Mouse (Mus musculus) thymus, adult 2 months (tissue): ENCODE data around the gene Ctbp1. TPM values are rescaled to one million over a fixed set of nuclear protein-coding genes. Genes with fewer than 3 reads are reported as not detected.
A peak's percentile ranks its signal among the peaks of the same experiment; 100 is the strongest.

Experiments used
- DNase-seq: peaks from one replicate; pipeline ENCODE4 v3.0.0; 2021
- H3K27ac ChIP-seq: fragments of 200-500 bp; 2 replicates; pipeline ENCODE4 v1.5.1; 2012; ENCODE audit warnings: low read length, control low read depth; ENCODE audit not compliant: control insufficient read depth, insufficient read depth
- H3K27me3 ChIP-seq: fragments of 200-500 bp; 2 replicates; pipeline ENCODE4 v1.6.1; 2012; ENCODE audit warnings: mild to moderate bottlenecking, low read length, moderate library complexity, mixed read lengths; ENCODE audit not compliant: control insufficient read depth, insufficient read depth
- H3K36me3 ChIP-seq: fragments of 200-500 bp; 2 replicates; pipeline ENCODE4 v1.6.1; 2012; ENCODE audit warnings: mild to moderate bottlenecking, low read length, moderate library complexity; ENCODE audit not compliant: control insufficient read depth, insufficient read depth
- H3K4me1 ChIP-seq: fragments of 200-500 bp; replicated peaks from 2 replicates; pipeline ENCODE4 v1.6.1; 2012; ENCODE audit warnings: low read length; ENCODE audit not compliant: control insufficient read depth, insufficient read depth
- H3K4me3 ChIP-seq: fragments of 200-500 bp; 2 replicates; pipeline ENCODE4 v1.5.1; 2012; ENCODE audit warnings: mild to moderate bottlenecking, low read length, control low read depth, moderate library complexity; ENCODE audit not compliant: control insufficient read depth, insufficient read depth
- CTCF ChIP-seq: fragments of 200-500 bp; IDR thresholded peaks from 2 replicates; pipeline ENCODE4 v1.5.1; 2012; ENCODE audit warnings: mild to moderate bottlenecking, control low read depth, low read length, moderate library complexity, borderline replicate concordance; ENCODE audit not compliant: control insufficient read depth, poor library complexity, insufficient read depth; ENCODE audit errors: extremely low read depth
- POLR2A ChIP-seq: fragments of 200-500 bp; IDR thresholded peaks from 2 replicates; pipeline ENCODE4 v1.6.1; 2012; ENCODE audit warnings: mild to moderate bottlenecking, low read length, control low read depth, moderate library complexity; ENCODE audit not compliant: control insufficient read depth, poor library complexity, insufficient read depth; ENCODE audit errors: extremely low read depth
- WGBS: fragments of 180-500 bp; shearing (Covaris S2); methylation state at CpG from one replicate; pipeline ENCODE4 v1.1.7; 2018; 5-methylcytosine and 5-hydroxymethylcytosine counted together
- polyA plus RNA-seq: library from polyadenylated mRNA; depleted of rRNA; stranded (reverse); fragments of >200 nt; gene quantifications from 2 replicates; pipeline ENCODE4 v1.2.3, GENCODE M21; 2012; rRNA removed

Ctbp1 gene
- polyA plus RNA-seq, 1 experiment: 568 TPM

DNA sequence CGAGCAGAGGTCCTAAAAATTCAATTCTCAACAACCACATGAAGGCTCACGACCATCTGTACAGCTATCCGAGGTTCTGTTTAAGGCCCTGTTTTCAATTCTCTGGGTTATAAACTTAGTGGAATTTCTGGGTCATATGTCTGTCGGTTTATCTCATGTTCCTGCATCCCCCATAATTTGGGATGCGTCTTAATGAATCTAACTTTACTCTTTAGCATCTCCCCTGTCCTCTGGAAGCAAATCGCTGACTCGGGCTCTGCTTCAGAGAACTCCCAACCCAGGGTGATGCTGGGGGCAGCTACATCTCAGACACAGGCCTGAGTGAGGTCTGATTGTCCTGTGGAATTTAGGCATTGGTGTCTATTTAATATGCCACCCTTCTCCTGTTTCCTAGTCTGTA lies 70.5 kb downstream of the Ctbp1 start:
- Histone ChIP-seq H3K4me1 (no peaks in the 10 kb centered on the region), H3K4me3 (no peak overlapping the region), H3K27ac (no peak overlapping the region), H3K27me3 (no peaks in the 10 kb centered on the region), H3K36me3 (no peaks in the 10 kb centered on the region)
- WGBS: 80% methylated on average over 7 of the region's 7 CpGs
- DNase-seq: no peak
- no peak for TF ChIP-seq CTCF
- no peak for TF ChIP-seq POLR2A

DNA sequence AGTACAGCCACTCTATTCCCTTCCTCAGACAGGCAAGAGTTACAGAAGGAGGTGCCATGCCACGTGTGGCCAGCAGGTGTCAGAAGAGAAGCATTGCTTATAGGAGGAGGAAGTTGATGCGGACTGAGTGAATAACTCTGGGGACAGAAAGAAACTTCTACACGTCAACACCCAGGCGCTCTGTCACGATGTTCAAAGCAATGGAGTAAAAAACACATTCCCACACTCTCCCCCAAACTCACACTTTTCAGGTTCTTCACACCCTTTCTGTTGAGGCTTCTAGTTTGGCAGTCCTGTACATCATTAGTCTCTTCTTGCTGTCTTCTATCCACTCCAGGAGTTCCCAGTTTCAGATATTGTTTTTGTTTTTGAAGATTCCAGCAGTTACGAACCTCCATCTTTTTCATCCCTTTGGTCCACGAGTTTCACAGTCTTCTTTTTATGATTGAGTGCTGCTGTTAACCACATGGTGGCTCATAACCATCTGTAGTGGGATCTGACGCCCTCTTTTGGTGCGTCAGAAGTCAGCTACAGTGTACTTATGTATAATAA lies 71.0 kb downstream of the Ctbp1 start:
- peak; percentile 77 for DNase-seq
- no peaks in the 10 kb centered on the region for H3K36me3 ChIP-seq
- H3K27ac ChIP-seq: no peak overlapping the region
- TF ChIP-seq POLR2A (no peak), CTCF (no peak)
- no peaks in the 10 kb centered on the region for H3K4me1 ChIP-seq
- no peak overlapping the region for H3K4me3 ChIP-seq
- H3K27me3 ChIP-seq: no peaks in the 10 kb centered on the region
- WGBS: 7% methylated on average over 9 of the region's 9 CpGs

DNA sequence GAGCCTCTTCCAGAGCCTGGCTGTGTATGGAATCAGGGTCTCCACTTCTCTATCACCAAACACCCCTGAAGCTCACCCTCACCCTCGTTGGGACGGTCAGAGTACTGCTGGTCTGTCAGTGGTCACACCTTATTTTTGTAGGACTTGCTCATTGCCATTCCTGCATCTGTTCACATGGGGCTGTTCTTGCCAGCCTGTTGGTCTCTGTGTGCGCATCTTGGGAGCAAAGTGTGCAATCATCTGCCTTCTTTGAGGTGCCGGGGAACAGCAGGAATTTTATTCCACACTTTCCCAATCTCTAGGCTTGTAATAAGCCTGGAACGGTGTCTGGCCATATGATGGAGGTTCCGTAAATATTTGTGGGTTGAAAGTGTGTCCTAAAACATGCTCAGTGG lies 71.6 kb downstream of the Ctbp1 start:
- no peaks in the 10 kb centered on the region for H3K4me1 ChIP-seq
- no peaks in the 10 kb centered on the region for H3K27me3 ChIP-seq
- H3K27ac ChIP-seq: no peak overlapping the region
- DNase-seq: no peak
- TF ChIP-seq POLR2A: no peak
- no peak for TF ChIP-seq CTCF
- H3K4me3 ChIP-seq: no peak overlapping the region
- 82% methylated on average over 6 of the region's 6 CpGs for WGBS
- H3K36me3 ChIP-seq: no peaks in the 10 kb centered on the region

DNA sequence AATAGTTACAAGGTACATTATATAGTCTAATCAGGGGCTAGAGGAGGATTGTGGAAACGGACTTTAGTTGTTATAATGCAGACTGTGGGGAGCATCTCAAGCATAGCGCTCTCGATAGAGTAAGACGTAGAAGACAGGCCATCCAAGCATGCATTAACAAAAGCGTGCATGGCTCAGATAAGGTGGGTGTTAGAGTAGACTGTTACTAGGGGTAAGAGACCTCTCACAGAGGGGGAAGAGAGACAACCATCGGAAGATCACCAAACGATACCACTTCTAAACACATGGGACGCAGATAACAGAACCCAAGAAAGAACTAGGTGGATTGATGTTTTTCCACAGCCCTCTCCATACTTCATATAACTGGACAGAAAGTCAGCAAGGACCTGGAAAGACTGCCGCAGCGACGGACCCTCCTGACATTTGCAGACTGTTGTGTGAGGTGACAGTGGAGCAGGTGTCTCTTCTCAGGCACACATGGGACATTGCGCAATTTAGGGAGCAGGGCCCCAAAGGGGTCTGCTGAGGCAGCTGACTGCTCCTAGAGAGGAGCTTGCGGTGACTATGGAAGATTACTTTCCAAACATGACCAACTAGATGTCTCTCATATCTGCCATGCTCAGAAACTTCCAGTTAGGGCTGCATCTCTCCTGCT lies 72.2 kb downstream of the Ctbp1 start:
- Histone ChIP-seq H3K27ac (no peak overlapping the region), H3K27me3 (no peaks in the 10 kb centered on the region), H3K4me3 (no peak overlapping the region), H3K36me3 (no peaks in the 10 kb centered on the region), H3K4me1 (no peaks in the 10 kb centered on the region)
- TF ChIP-seq POLR2A: no peak
- no peak for TF ChIP-seq CTCF
- 87% methylated on average over 13 of the region's 13 CpGs for WGBS
- no peak for DNase-seq

DNA sequence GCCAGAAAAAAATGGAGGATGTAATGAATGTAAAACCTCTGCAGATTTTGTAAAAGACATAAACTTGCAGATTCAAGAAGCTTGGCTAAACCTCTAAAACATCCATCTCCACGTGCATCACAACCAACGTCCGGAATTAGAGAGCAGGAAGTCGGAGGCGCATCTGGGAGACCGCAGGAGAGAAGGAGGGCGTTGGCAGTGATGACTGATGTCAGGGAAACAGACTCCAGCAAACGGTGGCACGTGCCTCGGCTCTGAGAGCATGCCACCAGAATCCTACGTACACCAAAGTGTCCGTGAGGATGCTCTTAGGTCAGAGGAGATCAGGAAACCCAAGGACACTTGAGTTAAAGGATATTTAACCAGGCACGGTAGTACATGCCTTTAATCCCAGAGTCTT lies 73.1 kb downstream of the Ctbp1 start:
- TF ChIP-seq POLR2A (no peak), CTCF (no peak)
- DNase-seq: no peak
- WGBS: 67% methylated on average over 13 of the region's 13 CpGs
- Histone ChIP-seq H3K4me1 (no peaks in the 10 kb centered on the region), H3K27me3 (no peaks in the 10 kb centered on the region), H3K4me3 (no peak overlapping the region), H3K27ac (no peak overlapping the region), H3K36me3 (no peaks in the 10 kb centered on the region)

DNA sequence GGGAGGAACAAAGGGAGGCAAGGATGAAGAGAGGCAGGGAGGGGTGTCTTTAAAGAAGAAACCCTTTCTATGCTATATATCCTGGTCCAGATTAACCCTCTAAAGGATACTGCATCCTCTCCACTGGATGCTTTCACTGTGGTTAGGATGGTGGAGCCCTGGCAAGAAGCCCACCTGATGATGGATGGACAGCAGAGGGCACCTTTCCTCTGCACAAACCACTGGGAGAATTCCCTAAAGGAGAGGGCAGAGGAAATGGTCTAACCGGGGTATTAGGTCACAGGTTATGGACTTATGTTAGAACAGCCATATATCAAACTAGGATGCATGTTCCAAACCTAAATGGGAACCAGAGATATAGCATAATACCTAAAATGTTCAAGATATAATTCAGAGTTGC lies 74.7 kb downstream of the Ctbp1 start:
- no peak for DNase-seq
- Histone ChIP-seq H3K4me3 (no peak overlapping the region), H3K27ac (no peak overlapping the region), H3K4me1 (no peaks in the 10 kb centered on the region), H3K27me3 (no peaks in the 10 kb centered on the region), H3K36me3 (no peaks in the 10 kb centered on the region)
- no peak for TF ChIP-seq POLR2A
- TF ChIP-seq CTCF: no peak
- WGBS: 65% methylated on average over 1 of the region's 1 CpGs

Other genes starting within 250 kb of the Ctbp1 start
- gene Slc5a1, start 170.8 kb downstream of the Ctbp1 start, polyA plus RNA-seq: 0.32 and 0.47 TPM in 2 replicates
- 8.0 and 10.5 TPM in 2 replicates for gene Spon2, start 56.5 kb downstream of the Ctbp1 start, polyA plus RNA-seq
- 124 and 130 TPM in 2 replicates for gene Maea, start 60.5 kb upstream of the Ctbp1 start, polyA plus RNA-seq
- 9.7 and 10.6 TPM in 2 replicates for gene Uvssa, start 103.6 kb upstream of the Ctbp1 start, polyA plus RNA-seq
- 0.10 TPM in 1 of 2 replicates, not detected in the other for gene Nkx1-1, start 159.0 kb upstream of the Ctbp1 start, polyA plus RNA-seq